Mouse (Mus musculus) E14TG2a.4 (cell line): Measurements from ENCODE around the gene Tprgl.

Source experiments
- H3K27me3 ChIP-seq: 2 replicates; pipeline ENCODE4 v1.6.1; 2014; ENCODE audit warnings: low read length, control low read depth; ENCODE audit not compliant: insufficient read depth
- H3K36me3 ChIP-seq: 2 replicates; pipeline ENCODE4 v1.6.1; 2014; ENCODE audit warnings: low read length, control low read depth; ENCODE audit not compliant: insufficient read depth
- H3K4me1 ChIP-seq: replicated peaks from 2 replicates; pipeline ENCODE4 v1.6.1; 2014; ENCODE audit warnings: low read depth, low read length, control low read depth
- H3K4me3 ChIP-seq: replicated peaks from 2 replicates; pipeline ENCODE4 v1.5.1; 2014; ENCODE audit warnings: mild to moderate bottlenecking, low read length
- H3K9me3 ChIP-seq: 2 replicates; pipeline ENCODE4 v1.6.1; 2014; ENCODE audit warnings: low read length, control low read depth
- CTCF ChIP-seq: conservative IDR thresholded peaks from 2 replicates; pipeline ENCODE4 v1.5.1; 2014; ENCODE audit warnings: low read length
- NANOG ChIP-seq: IDR thresholded peaks from 2 replicates; pipeline ENCODE4 v1.6.1; 2014; ENCODE audit warnings: borderline replicate concordance, low read length, mixed read lengths
- POU5F1 ChIP-seq: IDR thresholded peaks from 2 replicates; pipeline ENCODE4 v1.6.1; 2014; ENCODE audit warnings: low read length, borderline replicate concordance

The Tprgl gene

GRCm38 (mm10) chr4:154134803-154135202 lies 25.7 kb downstream of the Tprgl start:
- Histone ChIP-seq H3K9me3 (no peaks in the 10 kb centered on the region), H3K4me1 (peaks cover 5% of the 10 kb centered on the region), H3K27me3 (peaks cover 86% of the 10 kb centered on the region), H3K4me3 (no peak overlapping the region), H3K36me3 (no peaks in the 10 kb centered on the region)
- TF ChIP-seq CTCF (no peak), NANOG (no peak), POU5F1 (no peak)

- TF ChIP-seq CTCF (no peak), POU5F1 (no peak), NANOG (no peak)
- H3K4me1 ChIP-seq: no peaks in the 10 kb centered on the region
Observed at GRCm38 (mm10) chr4:154131894-154132293, 28.6 kb downstream of the Tprgl start.

GRCm38 (mm10) chr4:154129950-154130349 lies 30.5 kb downstream of the Tprgl start:
- Histone ChIP-seq H3K36me3 (no peaks in the 10 kb centered on the region), H3K4me3 (no peak overlapping the region), H3K27me3 (peaks cover 76% of the 10 kb centered on the region), H3K9me3 (no peaks in the 10 kb centered on the region), H3K4me1 (no peaks in the 10 kb centered on the region)
- no peak for TF ChIP-seq CTCF
- no peak for TF ChIP-seq POU5F1
- no peak for TF ChIP-seq NANOG

More at GRCm38 (mm10) chr4:154131894-154132293, 28.6 kb downstream of the Tprgl start:
- Histone ChIP-seq H3K27me3 (peaks cover 80% of the 10 kb centered on the region), H3K4me3 (no peak overlapping the region), H3K9me3 (no peaks in the 10 kb centered on the region), H3K36me3 (no peaks in the 10 kb centered on the region)

- Histone ChIP-seq H3K36me3 (no peaks in the 10 kb centered on the region), H3K27me3 (peaks cover 78% of the 10 kb centered on the region), H3K9me3 (no peaks in the 10 kb centered on the region), H3K4me1 (no peaks in the 10 kb centered on the region), H3K4me3 (no peak overlapping the region)
- TF ChIP-seq CTCF: no peak
- no peak for TF ChIP-seq NANOG
- TF ChIP-seq POU5F1: no peak
Observed at GRCm38 (mm10) chr4:154127273-154127672, 33.2 kb downstream of the Tprgl start.

- Histone ChIP-seq H3K27me3 (peaks cover 80% of the 10 kb centered on the region), H3K4me3 (no peak overlapping the region), H3K9me3 (no peaks in the 10 kb centered on the region), H3K4me1 (no peaks in the 10 kb centered on the region), H3K36me3 (no peaks in the 10 kb centered on the region)
- no peak for TF ChIP-seq POU5F1
- TF ChIP-seq CTCF: no peak
- TF ChIP-seq NANOG: no peak
Observed at GRCm38 (mm10) chr4:154125202-154125601, 35.3 kb downstream of the Tprgl start.

GRCm38 (mm10) chr4:154123553-154123952 lies 36.9 kb downstream of the Tprgl start:
- Histone ChIP-seq H3K36me3 (no peaks in the 10 kb centered on the region), H3K4me3 (no peak overlapping the region), H3K4me1 (no peaks in the 10 kb centered on the region), H3K9me3 (no peaks in the 10 kb centered on the region), H3K27me3 (peaks cover 77% of the 10 kb centered on the region)
- TF ChIP-seq POU5F1 (no peak), CTCF (no peak), NANOG (no peak)

- Histone ChIP-seq H3K4me3 (no peak overlapping the region), H3K9me3 (no peaks in the 10 kb centered on the region), H3K27me3 (peaks cover 80% of the 10 kb centered on the region), H3K4me1 (no peaks in the 10 kb centered on the region), H3K36me3 (no peaks in the 10 kb centered on the region)
- TF ChIP-seq NANOG (no peak), POU5F1 (no peak), CTCF (no peak)
Observed at GRCm38 (mm10) chr4:154122374-154122773, 38.1 kb downstream of the Tprgl start.

GRCm38 (mm10) chr4:154121800-154122199 lies 38.7 kb downstream of the Tprgl start:
- Histone ChIP-seq H3K36me3 (no peaks in the 10 kb centered on the region), H3K27me3 (peaks cover 79% of the 10 kb centered on the region), H3K9me3 (no peaks in the 10 kb centered on the region), H3K4me1 (no peaks in the 10 kb centered on the region), H3K4me3 (no peak overlapping the region)
- TF ChIP-seq CTCF (no peak), POU5F1 (no peak), NANOG (no peak)

GRCm38 (mm10) chr4:154119208-154119607 lies 41.3 kb downstream of the Tprgl start:
- H3K4me1 ChIP-seq: no peaks in the 10 kb centered on the region
- H3K4me3 ChIP-seq: no peak overlapping the region
- no peak for TF ChIP-seq CTCF
- TF ChIP-seq POU5F1: no peak
- TF ChIP-seq NANOG: no peak
- peaks cover 83% of the 10 kb centered on the region for H3K27me3 ChIP-seq
- no peaks in the 10 kb centered on the region for H3K36me3 ChIP-seq
- H3K9me3 ChIP-seq: no peaks in the 10 kb centered on the region

GRCm38 (mm10) chr4:154118782-154119181 lies 41.7 kb downstream of the Tprgl start:
- Histone ChIP-seq H3K4me1 (no peaks in the 10 kb centered on the region), H3K9me3 (no peaks in the 10 kb centered on the region), H3K4me3 (no peak overlapping the region), H3K36me3 (no peaks in the 10 kb centered on the region), H3K27me3 (peaks cover 83% of the 10 kb centered on the region)
- TF ChIP-seq POU5F1: no peak
- TF ChIP-seq CTCF: no peak
- no peak for TF ChIP-seq NANOG
